Mouse (Mus musculus) lung, adult 10 weeks (tissue): ENCODE measurements around the gene Med13l. TPM values are rescaled to one million over a fixed set of nuclear protein-coding genes. Genes with fewer than 3 reads are reported as not detected.

Source experiments
- polyA plus RNA-seq: library from polyadenylated mRNA; stranded (reverse); fragments of 350-450 nt; fragmentation: Illumina TruSeq; extraction: RNeasy Lipid Tissue Mini Kit (QIAGEN cat#74804); gene quantifications from one replicate; pipeline ENCODE4 v1.2.3, GENCODE M21; 2014; ENCODE audit warnings: low read depth, low replicate concordance; ENCODE audit not compliant: insufficient read depth

The Med13l gene
- 4.0 TPM for polyA plus RNA-seq

GRCm38 (mm10) chr5:118560385-118561085 is at the start of gene Med13l:
Med13l (plus strand) TSS chr5:118560679.

